Mouse (Mus musculus) hindbrain, embryonic 16.5 days (tissue): ENCODE results near the gene Cmss1. TPM values are rescaled to one million over a fixed set of nuclear protein-coding genes. Genes with fewer than 3 reads are reported as not detected.
A peak's percentile ranks its signal among the peaks of the same experiment; 100 is the strongest.

Experiments used
- ATAC-seq: fragments of 200-750 bp; cut with Nextera tagmentation; 2 replicates; pipeline ENCODE4 v1.8.0; 2017; ENCODE audit warnings: moderate TSS enrichment, moderate library complexity
- H3K27ac ChIP-seq: fragments of 300-500 bp; sonication (generic); 2 replicates; pipeline ENCODE4 v1.5.1; 2014; ENCODE audit warnings: low read depth, mild to moderate bottlenecking, control low read depth, low read length, moderate library complexity
- H3K27me3 ChIP-seq: fragments of 300-500 bp; sonication (generic); replicated peaks from 2 replicates; pipeline ENCODE4 v1.6.1; 2014; ENCODE audit warnings: low read length; ENCODE audit not compliant: control insufficient read depth, insufficient read depth
- H3K36me3 ChIP-seq: fragments of 300-500 bp; sonication (generic); 2 replicates; pipeline ENCODE4 v1.6.1; 2014; ENCODE audit warnings: mild to moderate bottlenecking, low read length, moderate library complexity, mixed read lengths; ENCODE audit not compliant: control insufficient read depth, insufficient read depth
- H3K4me1 ChIP-seq: fragments of 300-500 bp; sonication (generic); 2 replicates; pipeline ENCODE4 v1.6.1; 2014; ENCODE audit warnings: low read depth, low read length; ENCODE audit not compliant: control insufficient read depth, insufficient read depth
- H3K4me2 ChIP-seq: fragments of 300-500 bp; sonication (generic); 2 replicates; pipeline ENCODE4 v1.6.1; 2014; ENCODE audit warnings: mild to moderate bottlenecking, low read length, control low read depth, moderate library complexity
- H3K4me3 ChIP-seq: fragments of 300-500 bp; sonication (generic); 2 replicates; pipeline ENCODE4 v1.5.1; 2014; ENCODE audit warnings: mild to moderate bottlenecking, low read length, control low read depth, moderate library complexity
- H3K9ac ChIP-seq: fragments of 300-500 bp; sonication (generic); 2 replicates; pipeline ENCODE4 v1.6.1; 2014; ENCODE audit warnings: low read depth, mild to moderate bottlenecking, control low read depth, low read length, moderate library complexity
- H3K9me3 ChIP-seq: fragments of 300-500 bp; sonication (generic); 2 replicates; pipeline ENCODE4 v1.6.1; 2014; ENCODE audit warnings: mild to moderate bottlenecking, low read length, moderate library complexity; ENCODE audit not compliant: control insufficient read depth
- WGBS: fragments of 180-500 bp; shearing (Covaris S2); extraction: QIAGEN DNeasy Blood & Tissue Kit; methylation state at CpG from one replicate; pipeline ENCODE4 v1.1.7; 2014; 5-methylcytosine and 5-hydroxymethylcytosine counted together
- polyA plus RNA-seq: library from polyadenylated mRNA; unstranded; fragments of >200 nt; fragmentation: Nextera tagmentation; extraction: Ambion mirVana; gene quantifications from 2 replicates; pipeline ENCODE4 v1.2.1, GENCODE M21; 2015

The Cmss1 gene
- polyA plus RNA-seq: 36.0 and 38.4 TPM in 2 replicates

GRCm38 (mm10) chr16:57606444-57607227 lies at the start of gene Cmss1:
Cmss1 (minus strand) TSS chr16:57606864.
- peak within 1 kb of the TSS; percentile 73 for H3K9ac ChIP-seq
- H3K9me3 ChIP-seq: no peaks in the 10 kb centered on the region
- peaks cover 2% of the 10 kb centered on the region for H3K4me1 ChIP-seq
- H3K27ac ChIP-seq: peak within 1 kb of the TSS; percentile 73; the same call in 1 of the 2 replicates
- peak within 1 kb of the TSS; percentile 95 for H3K4me3 ChIP-seq
- no peaks in the 10 kb centered on the region for H3K27me3 ChIP-seq
- peak; percentile 97 for ATAC-seq
- H3K4me2 ChIP-seq: peak within 1 kb of the TSS; percentile 89
- under 1% methylated on average over 60 of the region's 64 CpGs for WGBS
- H3K36me3 ChIP-seq: no peaks in the 10 kb centered on the region

DNA sequence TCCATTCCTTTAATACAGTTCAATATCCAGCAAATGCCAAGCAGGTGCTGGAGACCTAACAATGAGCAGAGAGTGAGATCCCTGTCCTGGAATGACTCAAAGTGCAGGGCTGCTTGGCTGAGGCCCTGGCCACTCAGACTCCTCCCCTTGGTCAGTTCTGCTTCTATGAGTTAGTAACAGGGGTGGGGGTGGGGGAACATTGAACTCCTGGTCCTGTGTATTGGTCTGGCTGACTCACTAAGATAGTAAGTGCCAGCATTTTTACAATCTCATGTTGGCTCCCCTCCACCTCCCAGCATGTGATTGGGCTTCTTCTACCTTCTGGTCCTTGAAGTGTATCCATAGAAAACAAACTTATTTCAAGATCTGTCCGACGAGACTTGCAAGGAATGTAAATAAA lies 43.2 kb upstream of the Cmss1 start:
- no peak overlapping the region for H3K9ac ChIP-seq
- no peak overlapping the region for H3K27ac ChIP-seq
- H3K4me1 ChIP-seq: no peaks in the 10 kb centered on the region
- H3K4me3 ChIP-seq: no peak overlapping the region
- WGBS: 71% methylated on average over 2 of the region's 2 CpGs
- no peaks in the 10 kb centered on the region for H3K9me3 ChIP-seq
- H3K4me2 ChIP-seq: no peak overlapping the region
- H3K36me3 ChIP-seq: no peaks in the 10 kb centered on the region
- ATAC-seq: no peak
- no peaks in the 10 kb centered on the region for H3K27me3 ChIP-seq

DNA sequence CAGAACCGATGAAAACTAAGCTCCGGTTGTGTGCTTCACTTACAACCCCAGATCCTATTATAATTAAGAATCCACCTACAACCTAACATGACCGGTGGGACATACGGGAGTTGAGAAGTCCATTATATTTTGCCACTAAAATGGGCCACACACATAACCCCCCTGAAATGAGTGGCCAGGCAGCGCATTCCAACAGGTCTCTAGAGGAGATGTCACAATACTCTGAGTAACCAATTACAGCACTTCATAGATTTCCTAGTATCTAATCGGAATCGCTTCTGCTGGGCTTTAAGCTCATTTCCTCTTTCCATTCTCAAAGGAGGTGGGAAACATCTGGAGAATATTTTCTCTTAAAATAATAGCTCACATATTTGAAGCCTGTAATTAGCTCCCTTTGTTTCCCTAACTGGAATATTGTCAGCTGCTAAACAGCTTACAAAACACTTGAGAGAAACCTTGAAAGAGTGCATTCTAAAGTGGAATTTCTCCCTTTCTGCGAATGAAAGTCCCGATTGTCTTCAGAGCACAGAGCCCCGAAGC lies 34.8 kb upstream of the Cmss1 start:
- Histone ChIP-seq H3K4me3 (no peak overlapping the region), H3K4me1 (no peaks in the 10 kb centered on the region), H3K36me3 (no peaks in the 10 kb centered on the region), H3K9ac (no peak overlapping the region), H3K9me3 (no peaks in the 10 kb centered on the region), H3K27me3 (no peaks in the 10 kb centered on the region), H3K27ac (no peak overlapping the region), H3K4me2 (no peak overlapping the region)
- ATAC-seq: no peak
- 77% methylated on average over 10 of the region's 10 CpGs for whole genome bisulfite sequencing

- no peak overlapping the region for H3K4me3 ChIP-seq
These were observed 28.1 kb upstream of the Cmss1 start for GRCm38 (mm10) chr16:57634766-57635165.

GRCm38 (mm10) chr16:57634191-57634590 lies 27.5 kb upstream of the Cmss1 start:
- Histone ChIP-seq H3K4me1 (no peaks in the 10 kb centered on the region), H3K9ac (no peak overlapping the region), H3K4me2 (no peak overlapping the region), H3K9me3 (no peaks in the 10 kb centered on the region), H3K4me3 (no peak overlapping the region), H3K27me3 (no peaks in the 10 kb centered on the region), H3K36me3 (no peaks in the 10 kb centered on the region), H3K27ac (no peak overlapping the region)
- peak; percentile 88 for ATAC-seq
- 11% methylated on average over 6 of the region's 6 CpGs for WGBS

More at GRCm38 (mm10) chr16:57634766-57635165, 28.1 kb upstream of the Cmss1 start:
- Histone ChIP-seq H3K36me3 (no peaks in the 10 kb centered on the region), H3K9ac (no peak overlapping the region), H3K4me1 (no peaks in the 10 kb centered on the region), H3K27ac (no peak overlapping the region), H3K27me3 (no peaks in the 10 kb centered on the region), H3K4me2 (no peak overlapping the region), H3K9me3 (no peaks in the 10 kb centered on the region)
- WGBS: 74% methylated on average over 5 of the region's 5 CpGs
- no peak for ATAC-seq

DNA sequence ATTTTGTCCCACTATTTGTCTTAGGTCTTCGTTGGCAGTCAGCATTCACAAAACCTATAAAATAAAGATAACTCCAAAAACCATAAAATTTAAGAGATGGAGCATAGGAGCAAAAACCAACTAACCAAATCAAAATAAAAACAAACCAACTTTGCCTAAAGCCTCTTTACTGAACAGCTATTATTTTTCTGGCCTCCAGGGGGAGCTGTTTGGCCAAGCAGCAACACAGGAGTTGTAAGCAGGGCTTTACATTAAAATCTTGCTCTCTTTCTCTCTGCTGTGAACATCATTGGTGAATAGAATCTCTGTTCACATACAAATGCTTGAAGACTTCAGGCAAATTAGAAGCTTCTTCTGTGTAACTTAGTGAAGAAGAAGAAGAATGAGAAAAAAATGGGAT lies 5.1 kb upstream of the Cmss1 start:
- Histone ChIP-seq H3K27ac (no peak overlapping the region), H3K9ac (no peak overlapping the region), H3K4me2 (no peak overlapping the region), H3K27me3 (no peaks in the 10 kb centered on the region), H3K36me3 (no peaks in the 10 kb centered on the region), H3K4me3 (no peak overlapping the region), H3K4me1 (peaks cover 2% of the 10 kb centered on the region; the same call in 1 of the 2 replicates), H3K9me3 (no peaks in the 10 kb centered on the region)
- whole genome bisulfite sequencing: 11% methylated on average over 1 of the region's 1 CpGs
- ATAC-seq: no peak

DNA sequence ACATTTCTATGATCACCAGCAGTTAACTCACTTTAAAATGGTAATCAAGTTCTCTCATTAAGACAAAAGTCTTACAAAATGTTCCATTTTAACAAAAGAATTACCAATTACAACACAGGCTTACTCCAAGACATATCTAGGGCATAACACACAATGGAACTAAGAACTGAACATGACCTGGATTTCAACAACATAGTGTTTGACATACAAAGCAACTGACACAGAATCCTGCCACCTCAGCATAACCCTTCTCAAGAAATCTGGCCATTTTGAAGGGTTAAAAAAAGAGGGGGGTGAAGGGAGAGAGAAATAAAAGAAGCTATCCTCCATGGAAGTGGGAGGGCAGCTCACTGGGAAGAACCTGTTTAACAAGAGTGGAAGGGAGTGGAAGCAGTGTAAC lies 5.6 kb downstream of the Cmss1 start:
- Histone ChIP-seq H3K9me3 (no peaks in the 10 kb centered on the region), H3K4me1 (no peaks in the 10 kb centered on the region; the same call in 1 of the 2 replicates), H3K4me2 (no peak overlapping the region), H3K27ac (no peak overlapping the region), H3K36me3 (no peaks in the 10 kb centered on the region), H3K9ac (no peak overlapping the region), H3K4me3 (no peak overlapping the region), H3K27me3 (no peaks in the 10 kb centered on the region)
- ATAC-seq: no peak

GRCm38 (mm10) chr16:57597295-57597957 lies 9.2 kb downstream of the Cmss1 start:
- Histone ChIP-seq H3K4me1 (no peaks in the 10 kb centered on the region), H3K27me3 (no peaks in the 10 kb centered on the region), H3K4me3 (no peak overlapping the region), H3K36me3 (no peaks in the 10 kb centered on the region), H3K9ac (no peak overlapping the region), H3K4me2 (no peak overlapping the region), H3K27ac (no peak overlapping the region), H3K9me3 (no peaks in the 10 kb centered on the region)
- no peak for ATAC-seq
- 92% methylated on average over 4 of the region's 4 CpGs for WGBS

DNA sequence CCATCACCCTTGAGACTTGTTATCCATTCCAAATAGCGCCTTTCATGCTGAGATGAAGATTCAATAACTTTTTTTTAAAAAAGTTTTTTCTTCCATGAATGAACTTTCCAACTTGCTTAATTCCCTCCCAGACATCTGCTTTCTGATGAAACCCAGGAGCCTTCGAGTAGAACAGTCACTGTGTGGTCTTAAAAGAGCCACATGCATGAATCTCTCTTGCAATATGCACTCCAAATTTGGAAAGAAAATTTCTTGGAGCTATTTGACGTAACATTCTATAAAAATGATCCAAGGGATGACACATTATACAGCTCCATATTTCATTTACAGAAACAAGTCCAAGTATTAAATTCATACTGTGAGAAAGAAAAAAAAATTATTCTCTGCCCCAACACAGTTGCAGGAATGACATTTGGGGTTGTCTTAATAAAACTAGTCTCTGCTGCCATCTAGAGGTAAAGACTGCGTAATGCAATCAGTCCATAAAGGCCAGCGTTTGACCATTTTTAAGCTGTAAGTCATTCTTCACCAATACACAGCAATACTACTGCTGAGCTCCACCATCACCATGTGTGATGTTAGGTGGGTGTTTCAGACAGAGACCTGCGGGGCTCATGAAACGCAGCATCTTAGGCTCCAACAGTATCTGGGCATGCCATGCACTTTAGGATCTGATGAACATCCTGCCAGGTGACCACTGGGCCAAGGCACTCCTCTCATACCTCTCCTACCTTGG lies 13.1 kb downstream of the Cmss1 start:
- no peaks in the 10 kb centered on the region for H3K36me3 ChIP-seq
- H3K27me3 ChIP-seq: no peaks in the 10 kb centered on the region
- no peak overlapping the region for H3K9ac ChIP-seq
- ATAC-seq: peak; percentile 80
- H3K9me3 ChIP-seq: no peaks in the 10 kb centered on the region
- no peaks in the 10 kb centered on the region for H3K4me1 ChIP-seq
- WGBS: 42% methylated on average over 7 of the region's 7 CpGs
- no peak overlapping the region for H3K4me2 ChIP-seq
- H3K27ac ChIP-seq: no peak overlapping the region
- no peak overlapping the region for H3K4me3 ChIP-seq
